Mouse (Mus musculus): ENCODE results near the gene Brpf1.
"Not testable (repeated sequence)": the region's sequence is repeated elsewhere in the genome, so short reads cannot be mapped to it uniquely, and the experiment has no call there.

Gene Brpf1

DNA sequence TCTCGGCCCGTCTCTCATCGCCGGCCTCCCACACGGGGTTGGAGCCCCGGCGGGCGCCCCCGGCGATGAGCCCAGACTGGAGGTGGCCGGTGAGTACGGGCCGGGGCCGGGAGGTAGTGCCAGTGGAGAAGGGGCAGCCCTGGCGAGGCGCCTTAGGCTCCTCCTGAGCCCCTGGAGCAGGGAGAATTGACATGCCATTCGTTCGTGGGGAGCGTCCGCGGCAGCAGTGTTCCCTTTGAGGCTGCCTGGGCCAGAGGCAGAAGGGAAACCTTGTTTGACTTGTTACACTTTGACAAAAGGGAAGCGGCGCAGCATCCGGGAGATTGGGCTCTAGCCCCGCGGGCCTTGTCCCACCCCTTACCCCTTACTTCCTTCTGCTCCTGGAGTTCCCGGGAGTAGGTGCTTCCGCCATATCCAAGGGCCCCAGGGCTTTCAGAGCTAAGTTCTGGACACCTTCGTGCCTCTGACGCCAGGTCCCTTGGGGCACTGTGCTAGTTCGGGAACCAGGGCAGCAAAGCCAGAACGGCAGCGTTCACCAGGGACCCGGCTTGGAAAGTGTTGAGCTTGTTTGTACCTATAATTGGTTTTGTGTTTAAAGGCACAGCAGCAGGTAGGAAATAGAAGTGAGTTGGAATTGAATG, 664 bp downstream of the Brpf1 start:
- peak; percentile 55 for DNase-seq

DNA sequence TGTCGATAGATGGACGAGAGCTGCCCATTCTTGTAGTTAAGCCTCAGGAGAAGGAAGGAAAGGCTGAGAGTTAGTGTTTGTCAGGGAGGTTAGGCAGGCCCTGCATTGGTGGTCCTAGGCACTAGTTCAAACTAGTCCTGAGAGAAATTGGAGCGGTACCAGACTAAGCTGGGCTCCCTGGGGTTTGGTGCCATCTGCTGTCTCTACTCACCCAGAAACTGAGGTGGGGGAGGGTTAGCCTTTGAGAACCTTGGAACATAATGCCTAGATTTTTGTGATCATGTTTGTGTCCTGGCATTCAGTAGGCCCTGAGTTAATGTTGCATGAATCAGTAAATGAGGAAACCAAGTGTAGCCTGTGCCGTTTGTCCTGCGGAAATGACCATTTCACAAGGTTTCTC, 1.2 kb downstream of the Brpf1 start:
- DNase-seq = no peak

DNA sequence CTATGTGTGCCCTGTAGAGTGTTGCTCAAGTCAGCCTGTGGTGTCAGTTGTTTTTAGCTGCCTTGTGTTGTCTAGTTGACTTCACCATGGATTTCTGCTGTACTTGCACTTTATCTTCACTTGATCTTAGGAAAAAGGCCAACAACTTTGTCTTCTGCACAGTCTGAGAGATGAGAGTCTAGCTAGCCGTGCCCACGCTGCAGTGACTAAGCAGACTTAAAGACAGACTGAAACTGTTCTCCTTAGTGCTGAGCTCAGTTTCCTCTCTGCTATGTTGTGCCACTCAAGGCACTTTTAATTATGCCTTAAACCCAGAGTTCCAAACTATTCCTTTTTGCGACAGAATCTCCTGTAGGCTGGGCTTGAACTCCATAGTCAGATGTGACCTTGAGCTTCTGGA, 9.0 kb downstream of the Brpf1 start:
- no peak for DNase-seq

DNA sequence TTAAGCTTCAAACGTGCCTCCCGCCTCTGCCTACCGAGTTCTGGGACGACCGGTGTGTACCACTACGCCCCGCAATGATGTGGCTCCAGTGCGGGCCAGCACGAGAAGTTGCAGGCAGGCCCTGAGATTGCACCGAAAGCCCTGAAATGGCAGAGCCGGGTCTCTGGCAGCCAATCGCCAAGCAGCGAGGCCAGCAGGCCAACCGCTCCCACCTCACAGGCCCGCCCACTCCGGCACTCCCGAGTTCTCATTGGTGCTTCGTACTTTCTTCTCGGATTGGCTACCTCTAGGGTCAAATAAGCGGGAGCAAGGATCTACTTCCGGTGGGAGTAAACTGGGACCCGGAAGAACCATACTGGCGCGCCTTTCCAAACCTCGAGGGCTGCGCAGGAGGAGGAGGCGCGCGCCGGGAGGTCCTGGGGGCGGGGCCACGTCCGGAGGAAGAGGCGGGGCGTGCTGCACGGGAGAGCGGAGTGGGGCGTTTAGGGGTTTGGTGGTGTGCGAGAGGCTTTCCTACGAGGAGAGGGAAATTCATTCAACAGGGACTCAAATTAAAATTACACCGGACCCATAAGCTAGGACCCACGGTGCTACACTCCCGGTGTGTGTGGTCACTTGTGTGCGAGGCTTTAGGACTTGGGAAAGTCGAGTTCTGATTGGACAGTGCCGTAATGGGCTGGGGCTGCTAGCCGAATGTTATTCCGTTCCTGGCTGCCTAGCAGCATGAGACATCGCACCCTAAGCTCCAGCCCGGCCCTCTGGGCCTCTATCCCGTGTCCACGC, 19.8 kb downstream of the Brpf1 start, which contains the start of gene Ogg1:
TSS of gene Ogg1 (plus strand) at position 440 of the 783 bp plus-strand sequence.
- peak; percentile 96 for DNase-seq

DNA sequence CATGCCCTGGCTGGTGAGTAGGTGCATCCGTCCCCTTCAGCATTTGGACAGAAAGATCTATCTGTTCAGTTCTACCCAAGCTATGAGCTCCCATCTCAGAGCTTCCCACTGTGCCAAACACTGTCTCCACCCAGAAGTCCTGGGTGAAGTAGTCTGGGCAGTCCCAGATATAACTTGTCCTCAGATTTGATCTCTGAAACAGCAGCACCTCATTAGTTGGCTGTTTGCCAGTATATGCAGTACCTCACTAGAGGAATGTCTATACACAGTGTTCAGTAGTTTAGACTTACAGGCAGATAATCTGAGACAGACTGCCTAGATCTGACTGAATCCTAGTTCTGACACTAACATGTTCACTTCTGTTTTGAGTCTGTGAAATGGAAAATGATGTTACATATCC, 22.5 kb downstream of the Brpf1 start:
- DNase-seq = no peak

DNA sequence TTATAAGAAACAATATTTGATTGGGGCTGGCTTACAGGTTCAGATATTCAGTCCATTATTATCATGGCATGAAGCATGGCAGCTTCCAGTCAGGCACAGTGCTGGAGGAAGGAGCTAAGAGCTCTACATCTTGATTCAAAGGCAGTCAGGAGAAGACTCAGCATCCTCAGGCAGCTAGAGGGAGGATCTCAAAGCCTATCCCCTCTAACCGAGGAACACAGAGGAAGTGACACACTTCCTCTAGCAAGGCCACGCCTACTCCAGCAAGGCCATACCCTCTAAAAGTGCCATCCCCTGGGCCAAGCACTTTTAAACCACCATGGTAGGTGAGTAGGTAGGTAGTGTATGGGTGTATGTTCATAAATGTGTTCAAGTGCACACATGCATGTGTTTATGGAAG, 23.6 kb downstream of the Brpf1 start:
- DNase-seq = no peak

DNA sequence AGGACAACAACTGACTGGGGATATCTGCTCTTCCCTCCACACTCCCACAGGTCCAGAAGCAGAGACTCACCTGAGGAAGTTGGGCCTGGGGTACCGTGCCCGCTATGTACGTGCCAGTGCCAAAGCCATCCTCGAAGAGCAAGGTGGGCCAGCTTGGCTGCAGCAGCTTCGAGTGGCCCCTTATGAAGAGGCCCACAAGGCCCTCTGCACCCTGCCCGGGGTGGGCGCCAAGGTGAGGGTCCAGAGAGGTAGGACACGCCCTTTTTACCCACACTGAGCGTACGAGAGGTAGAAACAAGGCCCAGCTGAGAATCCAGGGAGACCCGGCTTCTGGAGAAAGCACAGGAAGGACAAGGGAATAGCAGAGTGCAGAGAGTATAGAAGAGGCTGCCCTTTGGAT, 24.8 kb downstream of the Brpf1 start:
- DNase-seq = no peak

DNA sequence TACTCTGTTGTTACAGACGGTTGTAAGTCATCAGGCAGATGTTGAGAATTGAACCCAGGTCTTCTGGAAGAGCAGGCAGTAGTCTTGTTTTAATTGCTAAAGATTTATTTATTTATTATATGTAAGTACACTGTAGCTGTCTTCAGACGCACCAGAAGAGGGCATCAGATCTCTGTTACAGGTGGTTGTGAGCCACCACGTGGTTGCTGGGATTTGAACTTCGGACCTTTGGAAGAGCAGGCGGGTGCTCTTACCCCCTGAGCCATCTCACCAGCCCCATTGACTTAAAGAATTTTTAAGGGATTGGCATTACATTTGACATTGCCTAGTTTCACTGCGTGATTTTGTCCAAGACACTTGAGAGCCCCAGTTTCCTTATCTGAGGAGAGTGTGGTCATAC, 25.8 kb downstream of the Brpf1 start:
- not testable (repeated sequence) for DNase-seq

DNA sequence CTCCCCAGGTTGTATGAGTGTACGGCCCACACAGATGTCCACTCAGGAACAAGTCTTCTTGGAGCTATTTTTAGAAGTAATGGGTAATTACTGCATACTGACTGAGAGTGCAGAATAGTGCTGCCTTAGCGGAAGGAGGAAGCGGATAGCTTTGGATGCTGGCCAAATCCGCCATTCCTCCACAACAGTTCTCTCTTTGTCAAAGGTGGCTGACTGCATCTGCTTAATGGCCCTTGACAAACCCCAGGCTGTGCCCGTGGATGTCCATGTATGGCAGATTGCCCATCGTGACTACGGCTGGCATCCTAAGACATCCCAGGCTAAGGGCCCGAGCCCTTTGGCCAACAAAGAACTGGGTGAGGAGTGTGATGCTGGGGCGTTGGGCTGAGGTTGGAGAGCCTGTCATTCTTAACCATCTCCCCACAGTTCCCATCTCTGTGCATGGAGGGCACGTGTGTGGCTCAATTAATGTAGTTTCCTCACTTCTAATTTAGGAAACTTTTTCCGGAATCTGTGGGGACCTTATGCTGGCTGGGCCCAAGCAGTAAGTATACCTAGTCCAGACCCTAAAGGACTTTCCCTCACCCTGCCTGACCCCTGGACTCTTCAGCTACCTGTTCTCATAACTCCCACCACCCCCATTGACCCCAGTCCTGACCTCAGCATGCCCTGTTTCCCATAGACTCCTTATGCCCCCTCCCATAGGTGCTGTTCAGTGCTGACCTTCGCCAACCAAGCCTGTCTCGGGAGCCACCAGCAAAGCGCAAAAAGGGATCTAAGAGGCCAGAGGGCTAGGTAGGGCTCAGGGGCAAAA, 26.4 kb downstream of the Brpf1 start:
- peak; percentile 62 for DNase-seq

DNA sequence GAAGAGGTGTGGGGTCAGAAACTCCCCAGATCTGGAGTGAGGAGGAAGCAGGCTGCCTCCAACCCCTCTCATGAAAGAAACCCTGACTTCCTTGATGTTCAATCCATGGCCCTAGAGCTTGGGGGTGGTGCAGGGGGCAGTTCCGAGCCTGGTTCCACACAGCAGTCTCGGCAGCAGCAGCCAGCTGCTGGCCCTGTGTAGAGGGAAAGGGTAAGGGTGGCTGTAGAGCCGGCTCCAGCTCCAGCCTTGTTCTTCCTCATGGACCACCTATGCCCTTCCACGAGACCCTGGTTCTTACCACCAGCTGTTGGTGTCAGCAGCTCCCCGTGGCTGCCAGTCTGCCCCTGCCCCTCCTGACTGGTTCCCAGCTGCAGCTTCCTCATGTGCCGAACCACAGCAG, 27.3 kb downstream of the Brpf1 start:
- DNase-seq = no peak

DNA sequence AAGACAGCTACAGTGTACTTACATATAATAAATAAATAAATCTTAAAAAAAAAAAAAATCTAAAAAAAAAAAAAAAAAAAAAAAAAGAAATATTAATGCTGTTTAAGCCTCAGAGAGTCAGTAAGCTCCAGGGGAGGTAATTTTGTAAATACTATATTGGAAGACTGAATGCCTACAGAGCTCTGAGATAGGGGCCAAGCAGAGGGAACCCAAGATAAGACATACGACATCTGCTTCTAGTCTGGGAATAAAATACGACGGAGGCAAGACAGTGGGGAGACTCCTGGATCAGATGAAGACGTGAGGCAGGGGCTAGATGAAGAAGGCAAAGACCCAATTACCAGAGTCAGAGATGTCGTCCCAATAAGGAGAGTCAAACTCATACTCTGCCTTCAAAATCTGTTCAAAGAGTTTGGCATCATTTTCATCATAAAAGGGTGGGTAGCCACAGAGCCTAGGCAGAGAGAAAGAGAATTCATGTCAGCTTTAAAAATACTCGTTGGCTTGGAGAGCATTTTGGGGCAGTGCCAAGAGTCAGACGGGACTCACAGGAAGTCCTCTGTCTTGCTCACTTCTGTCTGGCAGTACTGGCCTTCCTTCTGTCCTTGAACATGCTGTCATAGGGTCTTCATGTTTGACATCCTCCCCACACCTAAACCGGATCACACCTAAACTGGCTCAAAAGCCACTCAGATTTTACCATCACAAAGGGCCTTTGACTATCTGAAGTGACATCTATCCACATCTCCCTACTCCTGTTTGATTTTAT, 30.1 kb downstream of the Brpf1 start:
- peak; percentile 39 for DNase-seq

DNA sequence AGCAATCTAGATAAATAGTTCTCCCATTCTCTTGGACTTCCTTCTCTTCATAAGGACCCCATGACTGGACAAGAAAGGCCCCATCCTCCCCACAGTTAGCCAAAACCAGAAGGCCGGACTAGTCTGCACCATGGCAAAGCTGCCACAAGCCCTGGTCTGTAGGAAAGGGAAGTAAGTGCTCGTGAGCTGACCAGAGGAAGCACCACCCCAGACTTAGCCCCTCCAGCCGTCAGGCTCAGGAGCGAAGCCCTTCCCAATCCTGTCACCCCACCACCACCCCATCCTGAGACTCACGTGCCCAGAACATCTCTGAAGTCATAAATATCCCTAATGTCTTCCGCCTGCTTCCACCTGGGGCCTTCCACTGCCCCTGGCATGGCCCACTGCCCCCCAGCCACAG, 34.6 kb downstream of the Brpf1 start:
- no peak for DNase-seq

DNA sequence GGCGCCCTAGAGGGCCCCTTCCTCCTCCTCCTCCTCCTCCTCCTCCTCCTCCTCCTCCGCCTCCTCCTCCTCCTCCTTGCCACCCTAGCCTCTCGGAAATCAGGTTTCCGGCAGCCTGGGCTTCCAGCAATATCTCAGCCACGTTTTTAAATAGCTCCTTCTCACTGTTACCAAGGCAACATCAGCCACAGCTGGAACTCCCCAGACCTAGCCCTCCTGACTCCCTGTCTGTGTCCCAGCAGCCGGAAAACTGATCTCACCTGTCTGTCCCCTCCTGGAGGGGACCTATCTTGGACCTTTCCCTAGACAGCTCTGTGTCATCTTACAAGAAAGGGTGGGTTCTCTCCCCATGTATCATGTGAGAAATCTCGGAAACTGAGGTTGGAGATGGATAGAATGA, 35.4 kb downstream of the Brpf1 start:
- no peak for DNase-seq

DNA sequence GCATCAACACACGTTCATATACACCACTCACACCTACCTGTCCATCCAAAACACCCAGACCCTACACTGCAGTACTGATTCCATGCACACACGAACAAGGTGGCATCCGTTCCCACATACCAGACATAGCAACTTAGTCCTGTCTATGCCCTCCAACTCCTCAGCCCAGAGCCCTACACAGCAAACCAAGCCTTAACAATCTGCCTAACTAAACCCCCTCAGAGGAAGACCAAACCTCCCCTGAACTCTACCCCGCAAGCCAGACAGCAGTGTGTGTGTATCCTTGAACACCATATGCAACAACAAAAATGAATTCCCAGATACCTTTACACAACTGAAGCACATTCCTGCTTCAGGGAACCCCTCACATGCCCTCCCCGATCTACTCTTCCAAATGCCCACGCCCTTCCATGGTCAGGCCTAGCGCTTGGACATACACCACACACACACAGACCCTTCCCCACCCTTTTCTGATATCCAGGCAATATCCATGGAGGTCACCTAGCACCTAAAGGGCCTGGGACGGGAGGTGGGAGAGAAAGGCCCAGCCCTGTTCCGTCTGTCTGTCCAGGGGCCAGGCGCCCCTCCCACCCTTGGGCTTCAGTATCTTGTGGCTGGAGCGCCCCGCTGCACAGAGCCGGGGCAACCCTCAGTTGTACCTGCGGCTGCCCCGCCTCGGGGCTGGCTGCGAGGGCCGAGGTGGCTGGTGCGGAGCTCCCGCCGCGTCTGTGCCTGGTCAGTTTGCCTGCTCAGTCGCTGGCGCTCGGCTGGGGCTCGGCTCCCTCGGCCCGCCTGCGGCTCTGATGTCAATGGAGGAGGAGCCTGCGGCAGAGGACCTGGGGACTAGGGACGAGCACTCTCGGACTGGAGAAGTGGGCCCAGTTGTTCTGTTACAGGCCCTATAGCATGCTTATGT, 36.5 kb downstream of the Brpf1 start, which contains the start of gene Camk1:
TSS of gene Camk1 (minus strand) at position 808 of the 916 bp plus-strand sequence.
- peak; percentile 85 for DNase-seq

DNA sequence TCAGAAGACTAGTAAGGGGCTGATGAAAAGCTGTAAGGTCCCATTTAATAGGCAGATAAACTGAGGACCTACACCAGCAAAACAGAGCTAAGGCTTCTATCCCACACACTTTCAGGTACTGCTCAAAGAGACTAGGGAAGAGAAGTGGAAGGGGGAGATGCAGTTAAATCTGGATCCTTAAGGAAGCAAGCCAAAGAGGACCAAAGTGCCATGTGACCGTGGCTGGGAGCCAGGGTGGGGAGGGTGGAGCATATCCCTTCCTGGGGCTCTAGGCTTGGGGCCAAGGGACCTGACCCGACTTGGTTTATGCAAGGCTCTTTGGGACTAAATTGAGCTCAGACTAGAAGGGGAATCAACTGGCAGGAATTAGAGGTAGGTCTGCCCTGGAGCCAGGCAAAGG, 37.4 kb downstream of the Brpf1 start:
- DNase-seq = peak; percentile 89

DNA sequence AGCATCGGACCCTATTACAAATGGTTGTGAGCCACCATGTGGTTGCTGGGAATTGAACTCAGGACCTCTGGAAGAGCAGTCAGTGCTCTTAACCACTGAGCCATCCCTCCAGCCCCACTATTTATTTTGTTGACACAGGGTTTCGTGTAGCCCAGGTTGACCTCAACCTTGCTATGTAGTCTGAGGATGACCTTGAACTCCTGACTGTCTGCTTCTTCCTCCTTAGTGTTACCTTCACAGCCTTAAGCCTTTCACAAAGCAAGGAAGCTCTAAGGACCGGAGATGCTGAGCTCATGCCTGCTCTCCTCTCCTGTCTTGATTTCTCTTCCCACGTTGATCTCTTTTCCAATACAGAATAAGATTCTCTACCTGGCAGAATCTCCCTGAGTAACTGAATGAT, 40.0 kb downstream of the Brpf1 start:
- no peak for DNase-seq

DNA sequence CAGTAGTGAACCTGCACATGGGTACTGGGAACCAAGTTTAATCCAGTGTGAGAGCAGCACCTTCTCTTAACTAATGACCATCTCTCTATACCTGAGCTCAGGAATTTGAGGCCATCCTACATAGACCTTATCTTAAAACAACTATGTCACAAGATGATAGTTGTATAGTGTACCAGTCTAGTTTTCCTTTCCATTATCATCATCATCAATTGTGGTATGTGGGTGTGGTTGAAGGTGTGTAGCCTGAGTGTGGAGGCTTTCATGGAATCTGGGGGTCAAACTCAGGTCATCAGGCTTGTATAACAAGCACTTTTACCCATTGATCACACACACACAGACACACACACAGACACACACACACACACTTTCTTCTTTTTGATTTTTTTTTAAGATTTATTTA, 43.6 kb downstream of the Brpf1 start:
- no peak for DNase-seq

DNA sequence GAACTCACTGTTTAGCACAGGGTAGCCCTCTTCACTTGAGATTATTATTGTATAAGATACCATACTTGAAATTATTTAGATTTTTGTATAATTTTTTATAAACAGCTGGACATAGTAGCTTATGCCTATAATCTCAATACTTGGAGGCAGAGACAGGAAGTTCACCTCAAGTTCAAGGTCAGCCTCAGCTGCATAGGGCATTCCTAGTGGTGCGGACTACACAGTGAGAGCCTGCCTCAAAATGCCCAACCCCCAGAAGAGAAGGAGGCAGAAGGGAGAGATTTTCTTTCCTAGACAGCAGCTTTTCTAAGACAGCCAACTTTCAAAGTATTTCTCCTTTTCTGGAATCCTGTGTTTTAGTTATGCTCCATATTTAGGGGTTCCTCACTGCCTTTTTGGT, 44.2 kb downstream of the Brpf1 start:
- no peak for DNase-seq

DNA sequence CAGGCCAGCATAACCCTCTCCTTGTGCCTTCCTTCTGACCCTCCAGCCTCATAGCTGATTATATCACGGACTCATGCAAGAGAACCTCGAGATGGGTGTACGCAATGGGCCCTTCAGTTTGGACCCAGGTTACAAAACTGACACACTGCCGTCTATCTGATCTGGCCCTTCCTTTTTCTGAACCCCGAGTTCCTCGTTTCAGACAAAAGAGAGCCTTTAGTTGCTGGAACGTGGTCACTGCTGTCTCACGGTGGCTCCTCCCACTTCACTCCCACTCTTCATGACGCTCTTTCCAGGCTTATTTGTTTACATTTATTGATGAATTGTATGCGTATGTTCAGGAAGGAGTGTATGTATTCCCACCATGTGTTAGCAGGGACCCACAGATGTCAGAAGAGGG, 44.7 kb downstream of the Brpf1 start:
- DNase-seq = no peak

DNA sequence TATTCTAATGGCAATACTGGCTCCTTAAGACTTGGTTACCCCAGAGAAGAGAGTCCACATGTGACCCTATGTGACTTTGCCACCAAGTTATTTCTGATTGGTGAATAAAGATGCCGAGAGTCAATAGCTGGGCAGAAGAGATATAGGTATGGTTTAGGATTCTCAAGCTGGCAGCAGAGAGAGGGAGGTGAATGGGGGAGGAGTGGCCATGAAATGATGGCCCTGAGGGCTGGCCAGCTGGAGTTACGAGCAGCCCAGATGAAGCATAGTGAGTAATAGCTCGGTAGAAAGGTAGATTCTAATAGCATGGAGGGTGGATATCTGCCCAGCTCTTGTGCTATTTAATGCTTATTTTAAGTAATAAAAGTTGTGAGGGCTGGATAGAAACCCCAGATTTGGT, 45.9 kb downstream of the Brpf1 start:
- no peak for DNase-seq

DNA sequence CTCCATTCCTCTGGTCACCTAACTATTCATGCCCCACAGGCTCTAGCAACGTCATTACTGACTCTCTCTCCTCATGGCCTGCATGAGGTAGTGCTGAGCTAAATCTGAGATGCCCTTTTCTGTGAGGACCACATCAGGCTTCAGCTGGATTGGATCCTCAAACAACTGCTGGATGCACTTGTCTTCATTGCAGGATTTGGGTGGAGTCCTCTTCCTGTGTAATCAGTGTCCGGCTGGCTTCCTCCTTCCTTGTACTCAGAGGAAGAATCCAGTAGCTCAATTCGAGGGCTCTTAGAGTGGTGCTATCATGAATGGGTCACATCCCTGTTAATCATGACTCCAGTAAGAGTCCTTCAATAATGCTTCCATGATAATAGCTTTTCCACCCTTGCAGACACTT, 46.8 kb downstream of the Brpf1 start:
- no peak for DNase-seq

DNA sequence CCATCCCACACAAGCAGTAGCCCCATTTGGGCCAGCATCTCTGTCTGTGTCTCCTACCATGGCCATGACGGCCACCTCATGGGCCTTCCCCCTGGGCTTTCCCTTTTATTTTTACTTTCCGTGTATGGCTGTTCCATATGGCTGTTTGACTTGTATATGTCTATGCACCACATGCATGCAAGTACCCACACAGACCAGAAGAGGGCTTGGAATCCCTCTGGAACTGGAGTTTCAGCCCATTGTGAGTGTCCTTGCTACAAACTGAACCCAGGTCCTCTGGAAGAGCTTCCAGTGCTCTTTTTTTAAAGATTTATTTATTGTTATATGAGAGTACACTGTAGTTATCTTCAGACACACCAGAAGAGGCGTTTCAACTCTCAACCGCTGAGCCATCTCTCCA, 54.5 kb downstream of the Brpf1 start:
- no peak for DNase-seq

Data from lung, postnatal 14 days (tissue).